Mouse (Mus musculus) thymus, adult 18-20 months (tissue): ENCODE results near the gene Ehd4.

Source experiments
- DNase-seq, 2 experiments: peaks; one replicate each; pipeline ENCODE4 v3.0.0; 2022; ENCODE audit warnings: mixed read lengths in 2 of 2

The Ehd4 gene

DNA sequence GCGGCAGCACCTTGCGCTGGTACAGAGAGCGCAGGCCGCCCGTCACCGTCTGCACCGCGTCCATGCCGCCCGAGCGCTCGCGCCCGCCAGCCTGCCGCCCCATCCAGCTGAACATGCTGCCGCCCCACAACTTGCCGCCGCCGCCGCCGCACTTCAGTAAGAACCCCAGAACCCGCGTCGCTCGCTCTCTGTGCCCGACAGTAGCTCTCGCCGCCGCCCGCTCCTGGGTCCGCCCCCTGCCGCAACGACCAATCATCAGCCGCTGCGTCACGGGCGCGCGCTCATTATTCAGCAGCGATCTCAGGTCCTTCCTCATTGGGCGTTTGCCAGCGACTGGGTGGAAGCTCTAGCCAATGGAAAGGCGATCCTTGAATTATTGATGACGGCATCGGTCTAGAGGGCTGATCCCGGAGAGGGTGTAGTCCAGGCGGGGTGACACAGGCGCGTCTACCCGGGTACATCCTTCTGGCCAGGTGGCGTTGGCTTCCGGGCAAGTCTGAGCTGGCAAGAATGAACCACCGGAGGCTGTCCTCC lies at the start of gene Ehd4:
Ehd4 (minus strand) TSS at position 246 of the 534 bp plus-strand sequence.
- peak; percentile 97 to 98 for DNase-seq

DNA sequence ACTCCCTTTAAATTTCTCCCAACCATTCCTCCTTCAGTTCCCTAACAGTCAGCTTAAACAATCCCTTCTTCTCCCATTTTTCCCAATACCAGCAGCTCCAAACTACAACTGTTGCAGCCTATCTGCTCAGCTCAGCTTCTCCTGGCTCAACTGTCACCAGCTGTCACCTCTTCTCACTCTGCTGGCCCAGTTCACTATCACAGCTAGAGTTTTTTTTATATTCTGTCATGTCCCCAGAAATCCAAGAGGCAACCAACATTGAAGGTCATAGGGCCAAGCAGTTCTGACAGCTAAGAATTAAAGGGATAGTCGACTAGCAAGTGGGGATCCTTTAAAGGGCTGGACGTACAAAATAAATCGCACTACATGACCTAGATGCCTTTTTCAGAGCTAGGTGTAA lies 49.3 kb upstream of the Ehd4 start:
- DNase-seq: no peak

DNA sequence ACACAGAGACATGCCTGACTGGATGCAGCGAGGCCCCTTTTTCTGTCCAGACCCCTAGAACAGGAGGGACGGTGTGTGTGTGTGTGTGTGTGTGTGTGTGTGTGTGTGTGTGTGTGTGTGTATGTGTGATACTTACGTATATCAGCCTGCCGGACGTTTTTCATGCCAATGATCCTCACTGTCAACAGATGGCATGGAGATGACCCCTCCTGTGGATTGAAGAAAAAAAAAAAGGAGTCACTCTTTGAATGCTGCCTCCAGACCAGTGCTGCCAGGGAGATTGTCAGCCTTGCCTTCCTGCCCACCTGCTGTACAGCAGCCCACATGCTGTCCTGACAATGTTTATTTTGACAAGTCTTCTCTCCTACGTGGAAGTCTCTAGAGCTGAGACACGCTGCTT lies 45.7 kb upstream of the Ehd4 start:
- no peak for DNase-seq

DNA sequence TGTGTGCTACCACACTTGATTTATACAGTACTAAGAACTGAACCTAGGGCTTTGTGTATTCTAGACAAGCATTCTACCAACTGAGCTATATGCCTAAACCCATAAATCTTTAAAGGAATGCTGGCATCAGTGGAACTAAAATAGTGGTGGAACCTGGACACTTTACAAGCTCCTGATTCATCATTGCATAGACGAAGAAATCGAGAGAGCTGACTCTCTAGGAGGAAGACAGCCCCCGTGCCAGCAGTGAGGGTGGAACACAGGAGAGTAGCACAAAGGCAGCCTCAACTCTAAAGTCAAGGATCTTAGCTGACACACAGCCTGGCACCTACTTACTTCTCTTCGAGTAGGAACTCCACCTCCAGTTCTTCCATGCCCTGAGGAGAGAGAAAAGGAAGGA lies 33.8 kb upstream of the Ehd4 start:
- DNase-seq: no peak

DNA sequence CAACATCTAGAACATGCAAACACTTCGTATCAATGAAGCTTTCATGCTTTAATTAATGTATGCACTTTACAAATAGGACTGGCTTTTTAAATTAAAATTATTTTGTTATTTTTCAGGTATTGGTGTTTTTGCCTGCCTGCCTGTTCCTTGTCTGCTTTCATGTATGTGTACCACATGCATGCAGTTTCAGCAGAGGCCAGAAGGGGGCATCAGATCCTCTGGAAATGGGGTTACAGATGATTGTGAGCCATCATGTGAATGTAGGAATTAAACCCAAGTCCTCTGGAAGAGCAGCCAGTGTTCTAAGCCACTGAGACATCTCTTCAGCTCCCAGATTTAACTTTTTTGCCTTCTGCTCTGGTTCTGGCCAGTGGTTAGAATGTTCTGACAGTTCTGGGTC lies 33.2 kb upstream of the Ehd4 start:
- no peak for DNase-seq

DNA sequence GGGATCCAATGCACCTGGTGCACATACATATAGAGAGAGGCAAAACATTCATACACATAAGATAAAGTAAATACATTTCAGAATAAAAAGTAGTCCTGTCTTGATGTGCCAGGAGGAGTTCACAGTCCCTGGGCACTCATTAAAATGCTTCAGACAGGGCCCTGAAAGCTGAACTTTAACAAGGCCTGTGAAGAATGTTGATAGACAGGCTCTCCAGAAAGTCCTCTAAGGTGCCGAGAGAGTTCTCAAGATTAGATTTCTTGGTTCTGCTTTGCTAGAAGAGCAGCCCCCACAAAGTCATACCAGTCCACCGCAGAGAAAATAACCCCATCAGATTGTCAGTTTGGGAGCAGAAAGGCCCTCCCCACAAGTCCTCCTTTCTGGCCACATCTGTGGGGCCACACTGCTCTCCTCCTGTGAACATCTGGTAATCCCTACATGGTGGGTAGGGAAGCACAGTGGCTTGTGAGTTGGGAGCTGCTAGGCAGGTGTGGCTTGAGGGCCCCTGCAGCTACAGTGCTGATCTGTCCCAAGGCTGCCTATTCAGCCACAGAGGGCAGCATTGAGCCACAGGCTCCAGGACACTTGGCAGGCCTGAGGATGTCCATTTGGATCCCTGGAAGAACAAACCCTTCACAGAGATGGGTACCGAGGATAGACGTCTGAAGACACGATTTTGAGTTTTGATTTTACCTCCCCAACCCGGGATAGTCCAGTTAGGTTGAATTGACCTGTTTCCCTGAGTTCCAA lies 31.3 kb upstream of the Ehd4 start:
- DNase-seq: no peak

DNA sequence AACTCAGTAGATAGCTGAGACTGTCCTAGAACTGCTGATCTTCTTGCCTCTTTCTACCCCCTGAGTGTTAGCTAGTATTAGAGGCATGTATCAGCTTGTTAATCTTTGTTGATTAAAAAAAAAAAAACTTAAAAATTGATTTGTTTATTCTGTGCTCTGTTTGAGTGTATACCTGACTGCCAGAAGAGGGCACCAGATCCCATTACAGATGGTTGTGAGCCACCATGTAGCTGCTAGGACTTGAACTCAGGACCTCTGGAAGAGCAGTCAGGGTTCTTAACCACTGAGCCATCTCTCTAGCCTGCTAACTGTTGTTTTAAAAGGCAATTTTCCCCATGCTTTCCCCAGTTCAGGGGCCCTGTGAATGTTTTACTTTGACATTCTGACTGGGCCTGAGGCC lies 24.5 kb upstream of the Ehd4 start:
- DNase-seq: no peak

DNA sequence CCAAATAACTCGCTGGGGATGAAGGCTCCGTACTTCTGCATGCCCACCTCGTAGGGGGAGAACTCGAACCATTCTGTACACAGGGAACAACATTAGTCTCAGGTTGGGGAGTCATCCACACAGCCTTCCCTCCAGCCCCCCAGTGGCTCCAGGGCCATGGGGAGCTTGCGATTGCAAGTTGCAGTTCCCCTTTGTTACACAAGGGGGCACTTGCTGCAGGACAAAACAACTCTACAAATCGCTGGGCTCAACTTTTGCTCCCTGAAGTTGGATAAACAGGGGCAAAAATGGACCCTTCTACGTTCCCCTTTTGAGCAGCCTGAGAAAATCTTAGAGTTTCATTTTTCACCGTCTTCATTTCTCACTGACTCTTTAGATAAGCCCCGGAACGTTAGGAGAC lies 19.3 kb upstream of the Ehd4 start:
- DNase-seq: peak in 1 of 2 experiments; percentile 10

DNA sequence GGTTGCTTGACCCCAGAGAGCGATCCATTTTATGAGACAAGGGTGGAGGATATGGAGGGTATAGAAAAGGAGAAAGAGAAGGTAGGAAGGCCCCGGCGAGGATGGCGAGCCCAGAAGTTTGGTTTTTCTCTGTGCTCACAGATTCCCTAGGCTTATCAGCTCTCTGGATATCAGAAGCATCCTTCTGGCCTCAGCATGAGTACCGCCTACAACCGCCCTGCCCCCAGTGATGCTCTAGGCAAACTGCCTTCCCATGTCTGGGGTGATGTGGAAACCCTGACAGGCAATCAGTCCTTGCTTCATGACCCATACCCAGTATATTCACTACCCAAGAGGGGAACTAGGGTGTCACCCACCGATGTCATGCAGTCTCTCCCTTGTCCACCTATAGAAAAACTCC lies 17.0 kb upstream of the Ehd4 start:
- DNase-seq: no peak

DNA sequence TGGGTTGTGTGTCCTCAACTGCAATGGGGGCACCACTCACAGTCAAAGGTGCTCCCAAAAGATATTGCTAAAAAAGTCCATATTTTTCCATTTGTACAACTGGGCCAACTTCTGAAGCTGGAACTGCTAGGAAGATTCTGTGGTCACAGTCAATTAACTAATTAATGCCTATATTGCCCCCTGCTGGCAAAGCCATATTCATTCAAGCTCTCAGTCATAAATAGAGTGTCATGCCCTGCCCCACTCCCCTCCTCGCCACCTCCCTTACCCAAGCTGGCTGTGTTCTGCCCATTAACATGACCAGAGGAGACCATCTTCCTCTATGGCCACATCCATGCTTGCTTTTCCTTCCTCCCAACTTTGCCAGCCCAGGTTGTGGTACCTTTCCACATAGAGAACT lies 16.3 kb upstream of the Ehd4 start:
- no peak for DNase-seq

DNA sequence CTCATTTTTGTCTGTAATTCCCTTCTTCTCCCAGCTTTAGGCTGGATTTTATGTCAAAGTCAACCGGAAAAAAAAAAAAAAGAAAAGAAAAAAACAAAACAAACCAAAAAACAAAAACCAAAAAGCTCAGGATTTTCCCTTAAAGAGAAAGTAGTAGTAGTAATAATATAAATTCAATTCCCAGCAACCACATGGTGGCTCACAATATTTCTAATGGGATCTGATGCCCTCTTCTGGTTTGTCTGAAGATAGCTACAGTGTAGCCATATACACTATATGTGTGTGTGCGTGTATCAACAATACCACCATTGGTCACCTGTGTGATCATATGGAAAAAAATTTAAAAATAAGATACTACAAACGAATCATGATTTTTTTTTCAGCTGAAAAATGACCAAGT lies 15.0 kb upstream of the Ehd4 start:
- no peak for DNase-seq

DNA sequence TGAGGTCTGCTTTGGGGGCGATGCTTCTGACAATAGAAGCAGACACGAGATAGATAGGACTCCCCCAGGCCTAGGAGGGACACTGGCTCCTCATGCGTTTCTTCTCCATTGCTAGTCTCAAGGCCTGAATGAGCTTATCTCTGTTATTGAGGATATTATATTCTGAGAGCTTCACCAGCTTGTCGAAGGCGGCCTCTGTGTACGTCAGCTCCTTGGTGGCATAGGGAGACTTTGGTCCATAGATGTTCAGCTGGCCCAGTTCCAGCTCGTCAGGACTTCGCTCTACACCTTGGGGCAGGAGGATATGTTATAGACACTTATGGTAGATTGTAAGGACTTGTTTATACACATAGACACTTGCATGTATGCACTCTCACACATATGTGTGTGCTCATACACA lies 13.4 kb upstream of the Ehd4 start:
- DNase-seq: no peak

DNA sequence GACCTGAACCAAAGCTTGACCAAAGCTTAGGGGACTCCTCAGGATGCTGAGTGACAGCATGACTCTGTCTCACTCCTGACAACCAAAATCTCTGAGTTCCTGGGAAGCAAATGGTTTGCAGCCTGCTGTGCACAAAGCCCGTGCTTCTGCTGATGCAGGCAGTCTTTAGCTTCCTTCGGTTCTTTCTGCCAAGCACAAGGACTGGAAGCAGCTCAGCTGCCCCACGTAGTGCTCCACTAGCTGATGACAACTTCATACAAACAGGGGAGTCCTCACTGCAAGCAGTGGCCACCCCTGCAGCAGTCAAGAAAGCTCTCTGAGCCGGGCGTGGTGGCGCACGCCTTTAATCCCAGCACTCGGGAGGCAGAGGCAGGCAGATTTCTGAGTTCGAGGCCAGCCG lies 11.1 kb upstream of the Ehd4 start:
- no peak for DNase-seq

DNA sequence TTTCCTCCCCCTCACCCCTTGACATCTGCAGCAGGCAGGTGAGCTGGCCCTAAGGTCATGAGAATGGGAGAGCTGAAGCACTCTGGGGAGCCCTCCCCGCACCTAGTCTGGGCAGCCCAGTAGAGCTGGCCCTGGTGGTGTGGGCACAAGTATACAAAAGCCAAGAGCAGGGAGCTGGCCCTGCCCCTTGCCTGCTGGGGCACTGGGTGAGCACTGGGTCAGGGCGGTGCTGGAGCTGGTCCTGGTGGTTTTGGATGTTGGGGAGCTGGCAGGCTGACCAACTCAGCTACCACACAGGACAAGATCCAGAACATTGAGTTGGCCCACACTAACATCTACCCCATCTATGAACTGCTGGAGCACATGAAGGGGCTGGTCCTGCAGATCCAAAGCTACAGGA lies 5.0 kb upstream of the Ehd4 start:
- DNase-seq: no peak

DNA sequence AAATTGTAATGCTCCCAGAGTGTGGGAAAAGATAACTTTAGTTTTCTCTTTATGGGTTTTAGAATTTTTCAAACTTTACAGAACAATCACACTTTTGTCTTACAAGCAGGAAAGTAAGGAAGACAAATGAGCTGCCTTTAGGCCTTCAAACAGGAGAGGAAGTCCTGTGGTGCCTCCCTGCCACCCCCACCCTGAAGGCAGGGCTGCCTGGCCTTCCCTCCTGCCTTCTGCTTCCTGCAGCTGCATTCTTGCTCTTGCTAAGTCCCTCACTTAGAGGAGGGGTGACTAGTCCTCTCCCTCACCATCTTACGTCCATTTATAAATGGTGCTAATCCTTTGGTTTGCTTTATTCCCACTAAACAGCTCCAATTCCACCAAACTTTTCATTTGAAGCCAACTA lies 4.4 kb upstream of the Ehd4 start:
- peak; percentile 69 to 72 for DNase-seq

DNA sequence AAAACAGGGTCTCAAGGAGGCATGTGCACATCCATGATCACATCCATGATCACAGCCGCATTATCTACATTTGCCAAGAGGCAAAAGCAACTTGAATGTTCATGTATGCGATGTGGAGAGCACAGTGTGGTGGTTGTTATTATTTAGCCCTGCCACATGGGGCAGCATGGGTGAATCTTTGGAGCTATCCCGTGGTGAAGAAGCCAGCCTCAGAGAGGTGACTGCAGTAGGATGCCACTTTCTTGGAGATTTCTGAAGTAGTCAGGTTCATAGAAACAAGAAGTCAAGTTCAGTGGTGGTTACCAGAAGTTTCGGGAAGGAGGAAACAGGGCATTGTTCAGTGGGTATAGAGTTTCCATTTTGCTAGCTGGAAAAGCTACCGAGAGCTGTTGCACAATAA lies 3.6 kb upstream of the Ehd4 start:
- DNase-seq: no peak

DNA sequence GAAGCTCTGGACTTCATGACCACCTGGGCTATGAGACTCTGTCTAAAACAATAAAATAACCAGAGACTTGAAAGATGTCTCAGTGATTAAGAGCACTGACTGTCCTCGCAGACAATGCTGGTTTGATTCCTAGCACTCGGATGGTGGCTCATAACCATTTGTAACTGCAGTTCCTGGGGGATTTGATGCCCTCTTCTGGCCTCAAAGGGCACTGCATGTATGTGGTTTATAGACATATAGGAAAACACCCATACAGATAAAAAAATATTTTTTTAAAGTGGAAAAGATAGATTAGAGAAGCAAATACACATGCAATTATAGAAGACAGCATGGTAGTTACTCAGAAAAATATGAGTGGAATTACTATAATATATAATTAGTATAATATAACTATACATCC lies 3.2 kb upstream of the Ehd4 start:
- no peak for DNase-seq

DNA sequence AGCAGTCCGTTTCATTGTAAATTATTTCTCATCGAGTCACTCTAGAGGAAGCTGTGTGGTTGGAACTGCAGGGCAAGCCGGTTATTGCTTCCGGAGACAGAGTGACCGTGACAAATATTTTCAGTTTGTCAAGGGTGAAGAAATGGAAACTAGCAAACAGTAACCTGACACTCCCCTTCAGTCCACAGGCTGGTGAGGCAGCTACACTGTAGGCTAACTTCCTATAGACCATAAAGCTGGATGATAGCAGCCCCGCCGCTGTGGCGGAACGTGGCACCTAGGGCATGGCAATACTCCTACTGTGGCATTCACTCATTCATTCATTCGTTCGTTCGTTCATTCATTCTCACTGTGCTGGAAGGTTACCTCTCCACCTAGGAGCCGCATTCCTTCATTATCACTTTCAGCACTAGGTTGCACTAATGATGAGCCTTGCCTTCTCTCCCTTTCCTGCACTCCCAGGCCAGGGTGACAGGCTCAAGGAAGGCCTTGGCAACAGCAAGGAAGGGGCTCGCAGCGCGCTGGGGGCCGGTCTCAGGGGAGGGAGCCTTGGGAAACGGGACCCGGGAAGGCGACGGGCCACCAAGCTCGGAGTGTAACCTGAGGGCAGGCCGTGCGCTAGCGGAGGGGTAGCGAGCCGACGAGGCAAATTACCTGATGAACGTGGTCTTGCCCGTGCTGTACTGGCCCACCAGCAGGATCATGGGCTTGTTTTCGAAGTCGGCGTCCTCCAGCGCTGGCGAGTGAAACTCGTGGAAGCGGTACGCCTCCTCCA lies 633 bp downstream of the Ehd4 start:
- DNase-seq: no peak

DNA sequence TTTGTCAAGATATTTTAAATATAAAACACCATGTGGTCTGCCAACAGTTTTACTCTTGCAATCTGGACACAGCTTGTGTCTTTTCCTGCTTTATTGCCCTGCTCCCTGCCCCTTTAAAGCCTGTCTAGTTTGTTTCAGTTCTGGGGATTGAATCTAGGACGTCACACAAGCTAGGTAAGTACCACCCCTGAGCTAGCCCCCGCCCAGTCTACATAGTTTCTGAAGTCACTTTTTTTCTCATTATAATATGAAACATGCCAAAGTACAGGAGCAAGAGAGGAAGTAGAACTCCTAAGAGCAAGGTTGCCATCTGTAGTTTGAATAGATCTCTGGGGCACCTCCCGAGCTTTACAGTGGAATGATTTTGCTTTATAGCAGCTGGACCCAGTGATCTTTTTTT lies 3.8 kb downstream of the Ehd4 start:
- DNase-seq: no peak

DNA sequence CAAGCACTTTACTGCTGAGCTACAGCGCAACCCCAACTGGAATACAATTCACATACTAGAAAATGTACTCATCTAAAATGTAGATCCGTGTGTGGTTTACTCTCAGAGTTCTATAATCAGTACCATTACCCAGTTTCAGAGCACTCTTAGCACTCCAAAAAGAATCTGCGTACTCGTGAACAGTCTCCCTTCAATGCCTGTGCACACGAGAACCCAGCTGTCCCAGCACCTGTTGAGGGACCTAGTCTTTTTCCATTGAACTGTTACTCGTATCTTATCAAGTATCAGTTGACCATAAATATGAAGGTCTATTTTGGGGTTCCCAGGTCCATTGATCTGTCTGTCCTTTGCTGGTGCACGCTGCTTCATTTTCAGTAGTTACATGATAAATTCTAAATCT lies 4.8 kb downstream of the Ehd4 start:
- DNase-seq: no peak

DNA sequence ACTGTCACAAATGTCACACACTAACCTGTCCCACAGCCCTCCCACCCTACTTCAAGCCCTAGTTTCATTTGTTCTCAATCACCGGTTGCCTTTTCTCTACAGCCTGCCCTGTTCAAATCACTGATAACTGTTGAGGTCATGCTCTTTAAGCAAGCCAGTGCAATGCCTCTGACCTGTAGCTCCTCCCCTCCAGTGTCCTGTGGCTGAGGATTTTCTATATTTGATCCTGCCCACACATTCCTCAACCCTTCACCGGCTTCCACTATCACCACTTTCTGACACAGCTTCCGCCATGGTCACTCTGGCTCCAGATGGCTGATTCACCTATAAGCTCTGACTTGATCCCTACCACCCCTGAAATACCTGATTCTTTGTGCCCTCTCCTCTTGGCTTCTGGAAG lies 6.4 kb downstream of the Ehd4 start:
- DNase-seq: no peak

DNA sequence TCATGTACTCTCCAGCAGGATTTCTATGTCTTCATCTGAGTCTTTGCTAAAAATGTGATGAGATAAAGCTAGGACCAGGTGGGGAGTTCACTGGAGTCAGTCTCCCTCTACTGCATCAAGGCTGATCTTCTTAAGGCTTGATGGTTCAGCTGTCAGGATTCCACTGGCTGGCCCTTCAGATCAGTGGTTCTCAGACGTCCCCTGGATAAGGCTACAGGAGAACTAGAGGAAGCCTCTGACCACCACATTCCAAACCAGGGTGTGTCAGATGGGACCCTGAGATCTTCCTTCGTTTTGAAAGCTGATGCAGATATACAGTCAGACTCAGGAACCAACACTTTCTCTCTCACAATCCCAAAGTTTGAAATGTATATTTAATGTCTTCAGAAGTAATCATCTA lies 7.0 kb downstream of the Ehd4 start:
- no peak for DNase-seq

DNA sequence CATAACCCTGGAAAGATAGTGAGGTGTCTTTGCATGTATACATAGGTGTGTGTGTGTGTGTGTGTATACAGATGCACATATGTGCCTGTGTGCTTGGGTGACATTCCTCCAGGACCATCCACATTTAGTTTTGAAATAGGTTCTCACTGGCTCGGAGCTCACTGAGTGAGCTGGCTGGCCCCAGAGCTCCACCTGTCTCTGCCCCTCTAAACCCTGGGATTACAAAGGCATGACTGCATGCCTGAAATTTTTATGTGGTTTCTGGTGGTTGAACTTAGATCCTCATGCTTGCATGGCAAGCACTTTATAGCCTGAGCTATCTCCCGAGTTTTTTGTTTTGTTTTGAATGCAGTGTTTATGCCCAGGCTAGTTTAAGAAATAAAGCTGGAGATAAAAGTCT lies 7.9 kb downstream of the Ehd4 start:
- DNase-seq: no peak

DNA sequence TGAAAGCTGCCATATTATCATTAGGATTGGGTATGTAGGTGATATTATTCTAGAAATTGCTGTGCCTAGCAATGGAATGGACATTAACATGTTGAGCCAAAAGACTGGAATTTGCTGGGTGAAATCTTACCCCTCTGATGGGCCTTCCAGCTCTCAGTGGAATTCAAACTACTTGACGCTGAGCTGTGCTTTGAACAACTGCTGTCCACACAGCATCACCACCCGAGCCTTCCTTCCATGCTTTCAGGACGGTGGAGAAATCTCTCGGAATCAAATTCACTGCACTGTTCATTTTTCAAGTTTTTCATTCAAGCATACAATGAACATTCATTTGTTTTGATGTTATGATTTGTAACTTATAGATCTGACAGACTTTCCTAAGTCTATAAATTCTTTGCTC lies 10.0 kb downstream of the Ehd4 start:
- DNase-seq: no peak

DNA sequence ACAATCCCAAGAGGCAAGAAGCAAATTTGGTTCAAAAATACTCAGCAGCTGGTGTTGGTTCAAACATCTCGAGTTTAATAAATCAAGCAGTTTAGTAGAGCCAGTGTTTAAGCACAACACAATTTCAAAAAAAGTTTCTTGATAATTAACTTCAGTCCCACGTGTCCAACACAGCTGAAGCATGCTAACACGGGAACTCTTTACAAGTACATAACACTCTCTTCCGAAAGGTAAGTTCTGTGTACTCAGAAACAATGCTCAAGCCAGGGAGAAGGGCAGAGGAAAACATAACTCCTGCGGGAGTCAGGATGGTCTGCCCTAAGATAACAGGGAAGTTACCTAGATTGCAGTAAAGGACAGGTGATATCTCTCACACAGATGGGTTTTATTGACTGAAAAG lies 12.1 kb downstream of the Ehd4 start:
- DNase-seq: no peak
